Mouse (Mus musculus) bone marrow macrophage, adult 2 months (primary cell): Measurements from ENCODE around the gene Gatad2b. TPM values are rescaled to one million over a fixed set of nuclear protein-coding genes. Genes with fewer than 3 reads are reported as not detected.
A peak's percentile ranks its signal among the peaks of the same experiment; 100 is the strongest.

Source experiments
- H3K27ac ChIP-seq: 2 replicates; pipeline ENCODE4 v1.5.1; 2012; ENCODE audit warnings: low read depth, low read length; ENCODE audit not compliant: insufficient read depth
- H3K4me1 ChIP-seq: 2 replicates; pipeline ENCODE4 v1.6.1; 2012; ENCODE audit warnings: low read length; ENCODE audit not compliant: control insufficient read depth, insufficient read depth
- H3K4me3 ChIP-seq: 2 replicates; pipeline ENCODE4 v1.5.1; 2012; ENCODE audit warnings: mild to moderate bottlenecking, low read length, moderate library complexity; ENCODE audit not compliant: insufficient read depth
- CTCF ChIP-seq: IDR thresholded peaks from 2 replicates; pipeline ENCODE4 v1.5.1; 2012; ENCODE audit warnings: low read depth, mild to moderate bottlenecking, low read length, moderate library complexity
- POLR2A ChIP-seq: IDR thresholded peaks from 2 replicates; pipeline ENCODE4 v1.6.1; 2012; ENCODE audit warnings: mild to moderate bottlenecking, low read depth, low read length, borderline replicate concordance
- polyA plus RNA-seq: library from polyadenylated mRNA; stranded (reverse); fragments of >200 nt; gene quantifications from 2 replicates; pipeline ENCODE4 v1.2.4, GENCODE M21; 2012; ENCODE audit not compliant: missing spikeins, insufficient read depth, insufficient read length

Gene Gatad2b
- polyA plus RNA-seq, 1 experiment = 48.2 TPM

GRCm38 (mm10) chr3:90265932-90266741 is 26.8 kb upstream of the Gatad2b start:
- H3K27ac ChIP-seq = peak overlapping the region; percentile 100
- peaks cover 20% of the 10 kb centered on the region for H3K4me1 ChIP-seq
- TF ChIP-seq CTCF (no peak), POLR2A (peak; percentile 77; the same call in 1 of the 2 replicates)
- H3K4me3 ChIP-seq = peak overlapping the region; percentile 86

DNA sequence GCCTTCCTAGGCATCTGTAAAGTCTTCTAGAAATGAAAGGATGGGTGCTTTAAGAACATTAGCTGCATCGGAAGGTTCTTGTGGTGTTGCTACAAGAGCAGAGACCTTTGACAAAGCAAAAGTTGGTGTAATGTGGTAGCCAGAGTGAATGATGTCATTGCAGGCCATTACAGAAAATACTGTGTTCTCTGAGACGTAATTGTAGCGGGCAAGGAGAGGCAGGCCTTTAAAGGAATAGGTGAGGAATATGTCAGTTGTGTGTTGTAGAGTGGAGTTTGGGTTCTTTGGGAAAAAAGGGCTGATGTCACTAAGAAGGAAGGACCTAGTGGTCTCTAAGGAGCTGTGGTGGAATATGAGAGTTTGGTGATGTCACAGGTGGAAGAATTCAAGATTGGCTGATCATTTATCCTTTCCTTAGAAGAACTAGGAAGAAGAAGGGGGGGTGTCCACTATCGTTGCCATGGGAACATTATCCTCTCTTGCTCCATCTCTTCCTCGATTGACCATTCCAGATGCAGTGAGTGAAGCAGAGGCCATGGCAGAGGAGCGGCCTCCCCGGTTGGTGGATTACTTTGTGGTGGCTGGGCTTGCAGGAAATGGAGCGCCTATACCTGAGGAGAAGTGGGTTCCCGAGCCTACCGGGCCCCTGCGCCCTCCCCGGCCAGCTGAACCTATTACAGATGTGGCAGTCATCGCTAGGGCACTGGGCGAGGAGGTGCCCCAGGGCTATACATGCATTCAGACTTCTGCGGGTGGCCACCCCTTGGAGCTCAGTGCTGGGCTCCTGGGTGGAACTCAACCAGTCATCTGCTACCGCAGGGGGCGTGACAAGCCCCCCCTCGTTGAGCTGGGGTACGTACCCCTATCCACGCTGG is 25.8 kb upstream of the Gatad2b start:
- peak overlapping the region; percentile 92 for H3K27ac ChIP-seq
- TF ChIP-seq POLR2A (no peak), CTCF (no peak)
- H3K4me1 ChIP-seq = peaks cover 20% of the 10 kb centered on the region
- peak overlapping the region; percentile 86 for H3K4me3 ChIP-seq

GRCm38 (mm10) chr3:90268190-90268589 is 24.8 kb upstream of the Gatad2b start:
- H3K4me3 ChIP-seq = no peak overlapping the region
- TF ChIP-seq CTCF = no peak
- TF ChIP-seq POLR2A = no peak

GRCm38 (mm10) chr3:90268971-90269370 is 24.0 kb upstream of the Gatad2b start:
- Histone ChIP-seq H3K27ac (no peak overlapping the region), H3K4me3 (no peak overlapping the region), H3K4me1 (peaks cover 20% of the 10 kb centered on the region)
- TF ChIP-seq POLR2A = no peak
- no peak for TF ChIP-seq CTCF

More at GRCm38 (mm10) chr3:90268190-90268589, 24.8 kb upstream of the Gatad2b start:
- no peak overlapping the region for H3K27ac ChIP-seq
- peaks cover 20% of the 10 kb centered on the region for H3K4me1 ChIP-seq

DNA sequence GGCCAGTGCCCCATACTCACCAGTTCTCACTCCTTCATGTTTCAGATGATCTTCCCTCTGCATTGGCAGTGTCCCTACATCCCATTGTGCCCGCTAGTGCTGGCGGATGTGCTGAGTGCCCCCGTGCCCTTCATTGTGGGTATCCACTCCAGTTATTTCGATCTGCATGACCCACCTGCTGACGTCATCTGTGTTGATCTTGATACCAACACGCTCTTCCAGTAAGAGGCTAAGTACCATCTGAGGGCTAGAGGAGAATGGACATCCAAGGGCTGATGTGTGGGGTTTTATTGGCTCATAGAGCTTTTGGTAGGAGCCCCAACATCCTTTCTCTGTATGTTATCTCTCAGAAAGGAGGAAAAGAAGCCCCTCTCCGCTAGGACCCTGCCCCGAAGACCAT is 22.2 kb upstream of the Gatad2b start:
- Histone ChIP-seq H3K4me3 (no peak overlapping the region), H3K27ac (no peak overlapping the region), H3K4me1 (peaks cover 14% of the 10 kb centered on the region)
- TF ChIP-seq CTCF (no peak), POLR2A (no peak)

DNA sequence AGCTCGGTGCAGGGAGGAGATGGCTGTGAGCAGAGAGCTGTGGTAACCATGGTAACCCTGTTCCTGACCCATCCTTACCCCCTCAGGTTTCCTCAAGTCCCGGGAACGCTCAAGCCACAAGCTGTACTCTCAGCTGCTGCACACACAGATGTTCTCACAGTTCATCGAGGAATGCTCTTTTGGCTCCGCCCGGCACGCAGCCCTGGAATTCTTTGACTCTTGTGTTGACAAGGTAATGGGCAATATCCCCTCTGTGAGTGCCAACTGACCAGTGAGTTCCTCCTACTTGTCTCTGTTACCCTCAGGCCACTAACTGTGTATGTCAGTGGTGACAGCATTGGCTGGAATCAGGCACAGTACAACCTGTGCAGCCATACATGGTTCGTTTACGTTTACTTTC is 20.8 kb upstream of the Gatad2b start:
- Histone ChIP-seq H3K4me1 (peaks cover 13% of the 10 kb centered on the region), H3K27ac (no peak overlapping the region), H3K4me3 (no peak overlapping the region)
- TF ChIP-seq CTCF (no peak), POLR2A (no peak)

- Histone ChIP-seq H3K27ac (no peak overlapping the region), H3K4me3 (no peak overlapping the region), H3K4me1 (no peaks in the 10 kb centered on the region)
- TF ChIP-seq CTCF (no peak), POLR2A (no peak)
Measured at GRCm38 (mm10) chr3:90273855-90274254, 19.1 kb upstream of the Gatad2b start.

DNA sequence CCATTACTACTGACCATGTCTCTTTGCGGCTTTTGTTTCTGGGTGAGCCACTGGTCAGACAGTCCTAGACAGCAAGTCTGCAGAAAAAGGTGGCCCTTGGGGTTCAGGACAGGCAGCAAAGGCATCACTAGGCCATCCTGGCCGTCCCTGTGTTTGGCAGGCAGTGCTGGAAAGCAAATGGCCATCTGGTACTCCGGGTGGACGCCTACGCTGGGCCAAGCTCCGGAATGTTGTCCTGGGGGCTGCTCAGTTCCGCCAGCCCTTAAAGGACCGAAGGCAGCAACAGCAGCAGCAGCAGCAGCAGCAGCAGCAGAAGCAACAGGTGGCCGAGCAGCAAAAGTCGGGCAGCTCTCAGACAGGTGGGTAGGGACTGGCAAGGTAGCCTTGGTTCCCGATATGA is 17.7 kb upstream of the Gatad2b start:
- no peak for TF ChIP-seq CTCF
- no peak for TF ChIP-seq POLR2A
- H3K4me1 ChIP-seq = no peaks in the 10 kb centered on the region
- H3K27ac ChIP-seq = no peak overlapping the region
- no peak overlapping the region for H3K4me3 ChIP-seq

DNA sequence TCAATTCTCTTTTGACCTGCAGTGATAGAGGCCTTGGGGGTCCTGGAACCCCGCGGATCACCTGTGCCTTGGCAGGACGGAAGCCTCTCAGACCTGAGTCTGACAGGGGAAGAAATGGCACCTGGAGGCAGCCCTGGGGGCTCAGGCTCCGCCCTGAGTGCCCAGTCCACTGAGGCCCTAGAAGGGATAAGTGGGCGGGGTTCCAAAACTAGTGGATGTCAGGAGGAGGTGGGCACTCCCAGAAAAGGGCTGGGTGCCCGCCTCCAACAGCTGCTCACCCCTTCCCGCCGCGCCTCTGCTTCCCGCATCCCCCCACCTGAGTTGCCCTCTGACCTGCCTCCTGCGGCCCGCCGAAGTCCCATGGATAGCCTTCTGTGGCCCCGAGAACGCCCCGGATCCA is 16.1 kb upstream of the Gatad2b start:
- TF ChIP-seq POLR2A (no peak), CTCF (no peak)
- Histone ChIP-seq H3K4me1 (no peaks in the 10 kb centered on the region), H3K27ac (no peak overlapping the region), H3K4me3 (no peak overlapping the region)

DNA sequence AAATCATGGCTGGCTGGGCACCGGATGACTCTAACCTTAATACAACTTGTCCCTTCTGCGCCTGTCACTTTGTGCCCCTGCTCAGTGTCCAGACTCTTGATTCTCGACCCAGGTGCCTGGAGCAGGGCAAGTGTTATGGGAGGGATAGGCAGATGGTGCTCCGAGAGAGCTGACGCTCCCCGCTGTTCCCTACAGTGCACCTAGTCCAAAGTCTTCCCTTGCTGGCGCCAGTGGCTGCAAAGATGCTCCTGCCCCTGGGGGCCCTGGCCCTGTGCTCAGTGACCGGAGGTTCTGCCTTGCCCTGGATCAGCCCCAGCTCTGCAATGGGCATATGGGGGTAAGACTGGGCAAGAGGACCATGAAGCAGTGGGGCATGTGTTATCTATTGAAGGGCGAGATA is 15.2 kb upstream of the Gatad2b start:
- TF ChIP-seq POLR2A (no peak), CTCF (no peak)
- Histone ChIP-seq H3K27ac (no peak overlapping the region), H3K4me3 (no peak overlapping the region), H3K4me1 (no peaks in the 10 kb centered on the region)
